Mouse (Mus musculus) induced T-regulatory cell, adult 2 months (primary cell): Measurements from ENCODE around the gene Josd2.

Source experiments
- DNase-seq: peaks from one replicate; pipeline ENCODE4 v3.0.0-alpha.2; 2012; ENCODE audit warnings: low read depth

Josd2 gene

GRCm38 (mm10) chr7:44500046-44500445, 32.3 kb downstream of the Josd2 start:
- no peak for DNase-seq

GRCm38 (mm10) chr7:44501563-44502115, 33.9 kb downstream of the Josd2 start:
- DNase-seq: peak; percentile 89

- DNase-seq: no peak
Observed at GRCm38 (mm10) chr7:44507491-44507890, 39.7 kb downstream of the Josd2 start.

- DNase-seq: peak; percentile 43
Observed at GRCm38 (mm10) chr7:44519240-44519913, 51.6 kb downstream of the Josd2 start.

- DNase-seq: no peak
Observed at GRCm38 (mm10) chr7:44520990-44521389, 53.2 kb downstream of the Josd2 start.
